Mouse (Mus musculus): ENCODE results near the gene Dvl3. TPM values are rescaled to one million over a fixed set of nuclear protein-coding genes. Genes with fewer than 3 reads are reported as not detected.

Gene Dvl3
- 5.3 and 6.5 TPM in 2 replicates for polyA plus RNA-seq (2015; fragmentation: Nextera tagmentation; extraction: Ambion mirVana)

DNA sequence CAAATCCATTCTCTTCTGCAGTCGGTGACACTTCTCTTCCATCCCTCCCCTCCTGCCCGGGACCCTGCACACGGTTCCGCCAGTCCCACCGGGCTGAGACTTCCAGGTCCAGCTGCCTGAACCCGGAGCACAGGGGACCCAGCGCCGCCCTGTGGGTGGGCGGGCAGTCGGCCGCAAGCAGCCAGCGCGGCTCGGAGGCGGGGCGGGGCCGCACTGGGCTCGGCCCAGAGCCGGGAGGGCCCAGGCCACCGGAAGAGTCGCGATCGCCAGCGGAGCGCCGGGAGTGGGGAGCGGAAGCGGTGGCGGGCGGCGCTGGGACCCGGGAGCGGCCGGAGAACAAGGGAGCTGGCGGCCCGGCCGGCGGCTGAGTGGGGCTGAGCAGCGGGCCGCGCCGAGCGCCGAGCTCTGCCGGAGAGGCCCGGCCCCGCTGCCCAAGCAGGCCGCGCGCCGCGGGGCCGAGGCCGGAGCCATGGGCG, at the start of gene Dvl3:
Gene Dvl3 (plus strand): TSS at position 257 of the 476 bp plus-strand sequence.

DNA sequence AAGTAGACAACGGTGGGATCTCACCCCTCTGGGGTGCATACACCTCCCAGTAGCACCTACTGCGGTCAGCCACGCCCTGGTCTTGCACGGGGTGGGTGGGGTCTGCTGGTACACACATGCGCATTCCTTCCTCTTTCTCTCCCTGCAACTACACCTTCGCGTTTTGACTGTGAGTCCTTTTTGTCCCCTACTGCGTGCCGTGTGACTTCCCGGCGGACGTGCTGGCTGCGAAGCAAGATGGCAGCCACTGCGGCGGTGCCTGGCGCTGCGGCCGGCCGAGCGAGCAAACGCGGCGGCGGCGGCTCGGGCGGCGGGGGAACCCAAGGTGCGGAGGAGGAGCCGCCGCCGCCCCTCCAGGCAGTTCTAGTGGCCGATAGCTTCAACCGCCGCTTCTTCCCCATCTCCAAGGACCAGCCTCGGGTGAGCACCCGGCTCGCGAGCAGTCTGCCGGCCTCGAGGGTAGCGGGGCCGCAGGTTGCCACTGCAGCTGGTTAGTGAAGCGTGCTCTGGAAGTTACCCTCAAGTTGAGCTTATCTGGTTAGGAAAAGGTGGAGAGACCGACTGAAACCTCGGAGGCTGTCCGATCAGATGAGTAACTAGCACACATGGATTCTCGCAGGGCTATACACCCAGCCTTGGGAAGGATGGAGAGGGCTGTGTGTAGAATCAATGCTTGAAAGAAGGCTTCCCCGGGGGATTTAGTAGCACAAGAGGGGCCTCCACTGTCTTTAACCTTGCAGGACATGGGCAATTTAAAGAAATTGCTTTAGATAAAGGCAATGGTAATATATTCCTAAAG, 17.9 kb upstream of the Dvl3 start, which contains the start of gene Eif2b5:
Gene Eif2b5 (plus strand): TSS at position 141 of the 799 bp plus-strand sequence.

DNA sequence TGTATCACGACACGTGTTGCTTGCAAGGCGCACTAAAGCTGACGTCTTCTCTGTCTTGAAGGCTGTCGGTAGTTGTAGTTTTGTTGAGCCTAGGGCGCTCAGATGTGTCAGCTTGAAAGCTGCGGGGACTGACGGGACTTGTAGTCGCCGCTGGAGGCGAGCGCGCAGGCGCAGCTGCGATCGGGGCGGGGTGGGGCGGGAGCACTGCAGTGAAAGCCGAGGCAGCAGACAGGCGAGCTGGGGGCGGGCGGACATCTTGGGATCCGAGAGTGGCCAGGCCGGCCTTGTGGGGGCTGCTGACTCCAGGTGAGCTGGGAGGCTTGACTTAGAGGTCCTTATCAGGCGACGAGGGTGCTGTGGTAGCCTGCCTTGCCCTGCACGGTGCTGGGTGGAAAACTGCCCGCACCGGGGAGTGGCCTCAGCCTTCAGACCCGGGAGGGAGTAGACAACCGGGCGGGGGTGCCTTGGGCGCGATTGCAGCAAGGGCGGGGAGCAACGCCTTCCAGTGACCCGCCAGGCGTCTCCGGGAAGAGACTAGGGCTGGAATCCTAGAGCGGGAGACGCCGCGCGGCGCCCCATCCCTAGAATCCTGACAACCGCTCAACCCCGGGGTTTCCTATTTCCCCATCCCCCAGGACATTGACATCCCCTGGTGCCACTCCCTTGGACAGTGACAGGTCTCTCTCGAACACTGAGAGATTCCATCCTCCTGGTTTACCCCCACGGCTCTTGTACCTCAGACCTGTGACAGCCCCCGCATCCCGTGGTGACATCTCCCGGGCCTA, 18.7 kb downstream of the Dvl3 start, which contains the start of gene Ap2m1:
Gene Ap2m1 (plus strand): TSS at position 183 of the 785 bp plus-strand sequence.

DNA sequence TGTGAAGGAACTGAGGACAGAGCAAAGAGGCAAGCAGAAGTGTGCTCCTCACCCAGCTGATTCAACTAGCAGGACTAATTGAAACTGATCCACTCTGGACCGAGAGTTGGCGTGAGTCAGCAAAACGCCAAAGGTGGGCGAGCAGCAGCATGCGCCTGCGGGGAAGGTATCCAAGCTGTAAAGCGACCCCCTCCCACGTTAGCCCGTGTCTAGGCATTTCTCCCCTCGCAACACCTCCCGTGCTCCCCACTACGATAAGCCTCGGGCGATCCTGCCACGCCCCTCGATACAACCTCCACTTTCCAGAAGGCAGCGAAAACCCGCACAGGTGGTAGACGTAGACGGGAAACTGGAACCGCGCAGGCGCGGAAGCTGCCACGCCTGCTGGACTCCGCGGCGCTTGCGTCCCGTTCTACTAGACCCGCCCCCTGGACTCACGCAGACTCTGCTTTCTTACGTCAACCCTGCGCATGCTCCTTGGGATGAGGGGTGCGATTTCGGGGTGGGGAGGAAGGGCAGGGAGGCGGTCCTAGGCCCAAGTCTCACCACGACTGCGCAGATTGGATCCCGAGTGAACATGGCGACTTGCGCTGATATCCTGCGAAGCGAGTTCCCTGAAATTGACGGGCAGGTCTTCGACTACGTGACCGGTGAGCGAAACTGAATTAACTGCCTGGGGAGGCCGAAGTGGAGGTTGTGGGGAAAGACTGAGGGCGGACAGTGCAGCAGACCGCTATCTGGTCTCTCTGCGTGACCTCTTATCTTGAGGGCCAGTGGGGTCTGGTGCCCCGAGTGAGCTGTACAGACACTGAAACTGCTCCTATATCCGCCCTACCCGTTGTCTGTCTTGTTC, 31.5 kb downstream of the Dvl3 start, which contains the start of gene Abcf3:
Gene Abcf3 (plus strand): TSS at position 482 of the 853 bp plus-strand sequence.

Other genes starting within 250 kb of the Dvl3 start
- 68.5 and 71.8 TPM in 2 replicates for gene Parl, start 214.6 kb upstream of the Dvl3 start, polyA plus RNA-seq (2015; fragmentation: Nextera tagmentation; extraction: Ambion mirVana)
- gene Cyp2ab1, start 191.6 kb upstream of the Dvl3 start, polyA plus RNA-seq (2015; fragmentation: Nextera tagmentation; extraction: Ambion mirVana), result 0.06 and 0.10 TPM in 2 replicates
- 31.3 and 36.3 TPM in 2 replicates for gene Abcc5, start 90.6 kb upstream of the Dvl3 start, polyA plus RNA-seq (2015; fragmentation: Nextera tagmentation; extraction: Ambion mirVana)
- gene Eif2b5, start 18.2 kb upstream of the Dvl3 start, polyA plus RNA-seq (2015; fragmentation: Nextera tagmentation; extraction: Ambion mirVana), result 42.9 and 44.8 TPM in 2 replicates
- gene Ap2m1, start 18.5 kb downstream of the Dvl3 start, polyA plus RNA-seq (2015; fragmentation: Nextera tagmentation; extraction: Ambion mirVana), result 274 and 285 TPM in 2 replicates
- 30.9 and 32.4 TPM in 2 replicates for gene Abcf3, start 31.6 kb downstream of the Dvl3 start, polyA plus RNA-seq (2015; fragmentation: Nextera tagmentation; extraction: Ambion mirVana)
- 0.07 and 0.22 TPM in 2 replicates for gene Vwa5b2, start 72.5 kb downstream of the Dvl3 start, polyA plus RNA-seq (2015; fragmentation: Nextera tagmentation; extraction: Ambion mirVana)
- gene Eef1akmt4, start 94.6 kb downstream of the Dvl3 start, polyA plus RNA-seq (2015; fragmentation: Nextera tagmentation; extraction: Ambion mirVana), result 16.6 and 16.8 TPM in 2 replicates
- not detected in 2 replicates for gene Gm49333, start 94.6 kb downstream of the Dvl3 start, polyA plus RNA-seq (2015; fragmentation: Nextera tagmentation; extraction: Ambion mirVana)
- gene Alg3, start 94.8 kb downstream of the Dvl3 start, polyA plus RNA-seq (2015; fragmentation: Nextera tagmentation; extraction: Ambion mirVana), result 16.0 and 16.1 TPM in 2 replicates
- 0.12 and 0.33 TPM in 2 replicates for gene Camk2n2, start 104.3 kb downstream of the Dvl3 start, polyA plus RNA-seq (2015; fragmentation: Nextera tagmentation; extraction: Ambion mirVana)
- 0.06 TPM in 1 of 2 replicates, not detected in the other for gene Ece2, start 112.8 kb downstream of the Dvl3 start, polyA plus RNA-seq (2015; fragmentation: Nextera tagmentation; extraction: Ambion mirVana)
- 151 and 154 TPM in 2 replicates for gene Psmd2, start 134.7 kb downstream of the Dvl3 start, polyA plus RNA-seq (2015; fragmentation: Nextera tagmentation; extraction: Ambion mirVana)
- gene Eif4g1, start 151.3 kb downstream of the Dvl3 start, polyA plus RNA-seq (2015; fragmentation: Nextera tagmentation; extraction: Ambion mirVana), result 82.1 and 83.1 TPM in 2 replicates
- 1.3 and 3.4 TPM in 2 replicates for gene Fam131a, start 176.3 kb downstream of the Dvl3 start, polyA plus RNA-seq (2015; fragmentation: Nextera tagmentation; extraction: Ambion mirVana)
- 55.6 and 56.8 TPM in 2 replicates for gene Polr2h, start 200.7 kb downstream of the Dvl3 start, polyA plus RNA-seq (2015; fragmentation: Nextera tagmentation; extraction: Ambion mirVana)
- gene Clcn2, start 200.8 kb downstream of the Dvl3 start, polyA plus RNA-seq (2015; fragmentation: Nextera tagmentation; extraction: Ambion mirVana), result 7.5 and 14.1 TPM in 2 replicates
- 0.69 and 1.0 TPM in 2 replicates for gene Chrd, start 216.1 kb downstream of the Dvl3 start, polyA plus RNA-seq (2015; fragmentation: Nextera tagmentation; extraction: Ambion mirVana)
- gene Thpo, start 217.5 kb downstream of the Dvl3 start, polyA plus RNA-seq (2015; fragmentation: Nextera tagmentation; extraction: Ambion mirVana), result 0.23 and 0.34 TPM in 2 replicates